Mouse (Mus musculus) heart, adult 2 months (tissue): ENCODE data around the gene 1700029I15Rik. TPM values are rescaled to one million over a fixed set of nuclear protein-coding genes. Genes with fewer than 3 reads are reported as not detected.

ENCODE experiments used
- DNase-seq, 2 experiments: peaks; one replicate each; pipeline ENCODE4 v3.0.0; 2021
- H3K27ac ChIP-seq: fragments of 200-600 bp; 2 replicates; pipeline ENCODE4 v1.8.1; 2022
- H3K27me3 ChIP-seq: fragments of 200-500 bp; 2 replicates; pipeline ENCODE4 v1.6.1; 2012; ENCODE audit warnings: mild to moderate bottlenecking, low read length, inconsistent platforms, mixed read lengths; ENCODE audit not compliant: control insufficient read depth, insufficient read depth
- H3K36me3 ChIP-seq: fragments of 200-500 bp; 2 replicates; pipeline ENCODE4 v1.6.1; 2012; ENCODE audit warnings: low read length, inconsistent platforms; ENCODE audit not compliant: control insufficient read depth, insufficient read depth
- H3K4me1 ChIP-seq: fragments of 200-500 bp; 2 replicates; pipeline ENCODE4 v1.6.1; 2011; ENCODE audit warnings: low read length; ENCODE audit not compliant: control insufficient read depth, insufficient read depth
- H3K4me3 ChIP-seq: fragments of 200-600 bp; 2 replicates; pipeline ENCODE4 v1.8.1; 2022
- H3K79me2 ChIP-seq: fragments of 200-500 bp; replicated peaks from 2 replicates; pipeline ENCODE4 v1.6.1; 2012; ENCODE audit warnings: mild to moderate bottlenecking, inconsistent platforms, low read length, moderate library complexity, mixed read lengths; ENCODE audit not compliant: control insufficient read depth, insufficient read depth
- H3K9ac ChIP-seq: fragments of 200-500 bp; 2 replicates; pipeline ENCODE4 v1.6.1; 2012; ENCODE audit warnings: low read depth, mild to moderate bottlenecking, control low read depth, inconsistent platforms, low read length, mixed read lengths
- CTCF ChIP-seq: fragments of 200-600 bp; IDR thresholded peaks from 2 replicates; pipeline ENCODE4 v1.8.1; 2022; ENCODE audit warnings: antibody characterized with exemption, mild to moderate bottlenecking, moderate library complexity
- EP300 ChIP-seq: fragments of 200-500 bp; IDR thresholded peaks from 2 replicates; pipeline ENCODE4 v1.6.1; 2011; ENCODE audit warnings: low read depth, low read length, control low read depth; ENCODE audit not compliant: insufficient read depth
- POLR2A ChIP-seq: fragments of 200-500 bp; IDR thresholded peaks from 2 replicates; pipeline ENCODE4 v1.6.1; 2011; ENCODE audit warnings: mild to moderate bottlenecking, low read depth, low read length, control low read depth; ENCODE audit not compliant: insufficient read depth
- WGBS: fragments of 180-500 bp; shearing (Covaris S2); methylation state at CpG from one replicate; pipeline ENCODE4 v1.1.7; 2018; 5-methylcytosine and 5-hydroxymethylcytosine counted together
- intact Hi-C: fragments of 180-260 bp; cut with DNase I; formaldehyde crosslinking; loops from one replicate; pipeline ENCODE4 v1.15.1; 2025
- polyA plus RNA-seq: library from polyadenylated mRNA; depleted of rRNA; stranded (reverse); fragments of >200 nt; gene quantifications from 2 replicates; pipeline ENCODE4 v1.2.3, GENCODE M21; 2012
- total RNA-seq, 2 experiments: library from RNA; stranded (reverse); gene quantifications; 2 replicates each; pipeline ENCODE4 v1.2.3; 2021

Gene 1700029I15Rik
- total and polyA plus RNA-seq, 3 experiments, result 0.63 to 2.8 (median 1.1) TPM

- intact Hi-C loops, result loop anchor here (5.0 kb wide), 1 partner anchor 46 kb away; no protein-coding TSS in a partner anchor
- TF ChIP-seq POLR2A (no peak), EP300 (no peak)
- 79% methylated on average over 9 of the region's 9 CpGs for WGBS
- Histone ChIP-seq H3K27me3 (no peaks in the 10 kb centered on the region), H3K9ac (peak overlapping the region; percentile 54), H3K4me1 (peaks cover 51% of the 10 kb centered on the region), H3K36me3 (peaks cover 43% of the 10 kb centered on the region), H3K79me2 (no peaks in the 10 kb centered on the region), H3K27ac (peak overlapping the region; percentile 95), H3K4me3 (no peak overlapping the region)
- DNase-seq, result no peak
Measured at GRCm38 (mm10) chr2:92423156-92423555, 40.8 kb downstream of the 1700029I15Rik start.

DNA sequence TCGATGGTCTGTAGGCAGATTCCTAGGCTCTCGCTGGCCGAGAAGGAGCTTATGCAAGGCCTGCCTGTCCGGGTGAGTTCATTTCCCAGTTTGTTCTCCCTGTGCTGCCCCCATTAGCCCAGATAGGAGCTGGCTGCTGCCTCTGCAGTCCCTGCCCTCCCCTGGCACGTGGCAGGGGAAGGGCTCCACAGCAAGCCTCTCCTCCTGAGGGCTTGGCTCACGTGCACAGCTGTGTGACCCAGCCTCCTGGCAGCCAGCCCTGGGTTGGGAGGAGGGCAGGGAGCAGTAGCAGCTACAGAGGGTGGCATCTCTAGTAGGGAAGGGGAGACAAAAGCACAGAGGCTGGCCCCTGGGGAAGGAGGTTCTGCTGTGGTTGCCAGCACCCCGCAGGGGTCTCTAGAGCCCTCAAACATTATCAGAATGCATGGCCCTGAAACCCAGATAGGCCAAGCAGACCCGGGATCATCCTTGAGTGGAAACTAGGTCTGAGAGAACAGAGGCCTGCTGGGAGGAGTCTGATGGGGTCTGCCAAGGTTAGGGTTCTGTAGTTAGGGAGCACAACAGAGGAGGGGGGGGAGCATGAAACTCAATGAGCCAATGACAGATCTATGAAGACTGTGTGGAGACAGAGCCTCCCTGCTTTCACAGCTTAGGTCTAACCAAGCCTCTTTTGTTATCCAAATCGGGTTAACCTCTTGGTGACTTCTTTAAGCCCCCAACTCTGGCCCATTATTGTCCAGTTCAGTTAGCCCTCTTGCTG is 41.5 kb downstream of the 1700029I15Rik start:
- H3K27me3 ChIP-seq, result no peaks in the 10 kb centered on the region
- WGBS, result 24% methylated on average over 9 of the region's 9 CpGs
- H3K36me3 ChIP-seq, result peaks cover 47% of the 10 kb centered on the region
- H3K79me2 ChIP-seq, result no peaks in the 10 kb centered on the region
- peak overlapping the region; percentile 95 for H3K27ac ChIP-seq
- H3K9ac ChIP-seq, result peak overlapping the region; percentile 54
- intact Hi-C loops, result loop anchor here (5.0 kb wide), 1 partner anchor 47 kb away; no protein-coding TSS in a partner anchor
- peaks cover 55% of the 10 kb centered on the region for H3K4me1 ChIP-seq
- peak; percentile 95 to 97 for DNase-seq
- TF ChIP-seq POLR2A, result peak; percentile 64
- TF ChIP-seq EP300, result peak; percentile 86
- TF ChIP-seq CTCF, result peak; percentile 17; the same call in 1 of the 2 replicates
- no peak overlapping the region for H3K4me3 ChIP-seq

DNA sequence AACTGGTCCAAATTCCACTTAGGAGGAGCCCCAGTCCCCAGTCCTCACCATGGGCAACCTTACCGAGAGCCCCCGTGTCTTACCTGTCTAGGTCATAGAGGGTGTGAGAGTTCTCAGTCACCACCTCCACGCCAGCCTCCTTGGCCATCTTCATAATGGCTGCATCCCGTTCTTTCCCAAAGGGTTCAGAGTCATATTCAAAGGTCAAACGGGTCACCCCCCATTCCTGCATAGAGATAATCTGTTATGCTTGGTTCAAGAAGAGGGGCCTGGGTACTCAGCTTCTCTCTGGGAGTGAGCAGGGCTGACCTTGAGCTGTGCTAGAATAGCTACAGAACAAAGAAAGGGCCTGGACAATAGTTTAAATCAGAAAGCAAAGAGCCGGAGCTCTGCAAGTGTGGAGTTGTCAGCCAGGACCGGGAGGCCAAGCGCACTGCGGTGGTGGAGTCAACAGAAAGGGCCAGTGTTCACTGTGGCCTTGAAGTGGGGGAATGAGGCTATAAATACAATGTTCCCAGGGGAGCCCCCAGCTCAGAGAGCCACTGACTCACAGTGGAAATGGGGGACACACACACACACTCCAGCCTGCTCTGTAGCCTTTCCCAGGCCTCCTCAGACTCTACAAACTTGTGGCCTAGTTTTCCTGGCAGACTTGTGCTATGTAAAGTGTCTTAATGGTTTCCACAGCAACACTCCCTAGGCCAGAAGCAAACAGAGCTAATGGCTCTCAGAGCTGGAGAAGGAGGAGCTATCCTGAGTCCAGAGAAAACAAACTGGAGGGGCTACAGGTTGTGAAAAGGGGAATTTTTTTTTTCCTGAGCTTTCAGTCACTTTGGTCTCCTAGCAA is 42.3 kb downstream of the 1700029I15Rik start:
- WGBS, result 34% methylated on average over 9 of the region's 9 CpGs
- Histone ChIP-seq H3K27me3 (no peaks in the 10 kb centered on the region), H3K4me3 (no peak overlapping the region), H3K9ac (peak overlapping the region; percentile 45; the same call in 1 of the 2 replicates), H3K79me2 (no peaks in the 10 kb centered on the region), H3K36me3 (peaks cover 47% of the 10 kb centered on the region), H3K27ac (peak overlapping the region; percentile 95), H3K4me1 (peaks cover 61% of the 10 kb centered on the region)
- peak; percentile 66; the same call in 1 of the 2 replicates for TF ChIP-seq EP300
- peak; percentile 50 for TF ChIP-seq POLR2A
- no peak for TF ChIP-seq CTCF
- DNase-seq, result peak; percentile 70 to 82
- intact Hi-C loops, result loop anchor here (5.0 kb wide), 1 partner anchor 47 kb away; no protein-coding TSS in a partner anchor

- Histone ChIP-seq H3K9ac (no peak overlapping the region), H3K4me3 (no peak overlapping the region), H3K27me3 (no peaks in the 10 kb centered on the region), H3K4me1 (peaks cover 62% of the 10 kb centered on the region), H3K27ac (peak overlapping the region; percentile 95), H3K79me2 (no peaks in the 10 kb centered on the region), H3K36me3 (peaks cover 50% of the 10 kb centered on the region)
- no peak for TF ChIP-seq CTCF
- TF ChIP-seq POLR2A, result no peak
- no peak for TF ChIP-seq EP300
- intact Hi-C loops, result no loop called here
- 81% methylated on average over 4 of the region's 4 CpGs for WGBS
- DNase-seq, result no peak
Measured at GRCm38 (mm10) chr2:92425366-92425765, 43.0 kb downstream of the 1700029I15Rik start.

DNA sequence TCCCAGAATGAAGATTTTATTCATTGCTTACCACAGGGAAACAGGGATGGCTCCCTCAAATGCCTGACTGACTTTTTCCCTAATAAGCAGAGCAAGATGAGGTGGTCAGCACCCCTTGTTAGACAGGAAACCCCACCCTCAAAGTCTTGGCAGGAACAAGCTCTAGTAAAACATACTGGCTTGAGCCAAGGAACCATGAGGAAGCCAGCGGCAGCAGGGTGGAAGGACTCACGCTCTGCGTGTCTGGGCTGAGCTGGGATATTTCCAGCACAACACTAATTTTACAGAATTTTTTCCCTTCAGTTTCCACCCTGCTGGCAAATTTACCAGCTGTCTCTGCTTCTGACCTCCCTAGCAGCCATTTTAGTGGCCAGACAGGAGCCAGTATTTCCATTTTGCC is 44.1 kb downstream of the 1700029I15Rik start:
- WGBS, result 12% methylated on average over 3 of the region's 3 CpGs
- Histone ChIP-seq H3K79me2 (no peaks in the 10 kb centered on the region), H3K27me3 (no peaks in the 10 kb centered on the region), H3K4me3 (no peak overlapping the region), H3K9ac (0 out of 2 replicates have a peak overlapping the region, but pooled peaks have one; percentile 1), H3K36me3 (peaks cover 50% of the 10 kb centered on the region), H3K27ac (peak overlapping the region; percentile 95), H3K4me1 (peaks cover 64% of the 10 kb centered on the region)
- intact Hi-C loops, result no loop called here
- DNase-seq, result peak; percentile 58 to 77
- TF ChIP-seq EP300 (peak; percentile 77; the same call in 1 of the 2 replicates), CTCF (no peak), POLR2A (0 out of 2 replicates have a peak, but pooled peaks have one; percentile 20)
